Mouse (Mus musculus) lung, postnatal 36 days (tissue): ENCODE data around the gene Prss21.
A peak's percentile ranks its signal among the peaks of the same experiment; 100 is the strongest.
"Not testable (repeated sequence)": the region's sequence is repeated elsewhere in the genome, so short reads cannot be mapped to it uniquely, and the experiment has no call there.

Source experiments
- DNase-seq: peaks from one replicate; pipeline ENCODE4 v3.0.0; 2022; ENCODE audit warnings: mixed read lengths

Prss21 gene

GRCm38 (mm10) chr17:23868513-23868912 lies 657 bp downstream of the Prss21 start:
- DNase-seq = peak; percentile 47

DNA sequence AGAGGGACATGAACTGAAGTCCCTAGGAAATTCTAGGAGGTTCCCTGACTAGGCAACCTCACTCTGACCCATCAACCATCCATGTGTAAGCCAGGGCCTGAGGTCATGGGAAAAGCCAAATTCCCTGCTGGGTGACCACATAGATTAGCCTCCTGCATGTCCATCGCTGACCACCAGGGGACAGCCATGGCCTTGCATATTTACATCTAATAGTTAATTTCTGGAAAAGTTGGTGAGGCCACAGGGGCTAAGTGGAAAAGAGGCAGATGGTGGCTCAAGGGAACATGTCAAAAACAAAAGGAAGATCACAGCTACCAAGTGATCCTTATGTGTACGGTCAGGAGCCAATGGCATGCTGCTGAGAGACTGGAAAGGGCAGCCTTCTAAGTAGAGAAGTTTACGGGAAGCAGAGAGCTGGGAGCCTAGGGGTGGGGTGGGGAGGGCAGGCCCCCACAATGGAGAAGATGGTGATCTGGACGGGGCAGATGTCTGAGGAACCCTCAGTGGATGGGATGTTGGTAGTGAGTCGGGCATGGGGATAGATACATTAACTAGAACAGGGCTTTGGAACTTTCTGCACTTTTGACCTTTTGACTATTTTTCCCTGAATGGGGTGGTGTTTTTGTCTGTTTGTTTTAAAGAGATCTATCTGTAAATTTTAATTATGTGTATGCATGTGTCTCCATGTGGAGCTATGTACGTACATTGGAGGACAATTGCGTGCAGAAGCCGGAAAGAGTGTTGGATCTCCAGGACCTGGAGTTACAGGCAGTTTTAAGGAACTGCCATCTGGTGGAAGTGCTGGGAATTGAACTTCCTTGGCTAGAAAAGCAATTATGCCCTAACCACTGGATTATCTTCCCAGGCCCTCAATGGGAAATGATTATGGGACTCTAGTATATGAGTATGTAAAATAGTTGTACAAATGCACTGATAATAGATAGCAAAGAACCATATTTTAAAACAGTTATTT lies 6.3 kb downstream of the Prss21 start:
- peak; percentile 80 for DNase-seq

DNA sequence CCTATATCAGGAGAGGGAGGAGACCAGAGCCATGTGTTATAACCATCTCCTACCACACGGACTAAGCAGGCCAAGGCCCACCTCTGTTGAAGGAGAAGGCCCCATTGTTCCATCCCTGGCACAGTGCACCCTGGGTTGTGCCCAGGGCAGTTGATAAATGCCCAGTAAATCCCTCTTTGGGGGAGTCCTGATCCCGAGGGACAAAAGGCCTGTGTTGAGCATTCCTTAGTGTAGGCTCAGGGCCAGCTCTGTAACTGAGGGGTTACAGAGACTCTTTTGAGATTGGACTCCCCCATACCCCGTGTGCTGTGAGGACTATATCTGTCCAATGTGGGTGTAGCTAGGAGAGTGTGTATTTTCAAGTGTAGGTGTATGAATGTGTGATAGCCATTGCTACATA lies 8.9 kb downstream of the Prss21 start:
- no peak for DNase-seq

DNA sequence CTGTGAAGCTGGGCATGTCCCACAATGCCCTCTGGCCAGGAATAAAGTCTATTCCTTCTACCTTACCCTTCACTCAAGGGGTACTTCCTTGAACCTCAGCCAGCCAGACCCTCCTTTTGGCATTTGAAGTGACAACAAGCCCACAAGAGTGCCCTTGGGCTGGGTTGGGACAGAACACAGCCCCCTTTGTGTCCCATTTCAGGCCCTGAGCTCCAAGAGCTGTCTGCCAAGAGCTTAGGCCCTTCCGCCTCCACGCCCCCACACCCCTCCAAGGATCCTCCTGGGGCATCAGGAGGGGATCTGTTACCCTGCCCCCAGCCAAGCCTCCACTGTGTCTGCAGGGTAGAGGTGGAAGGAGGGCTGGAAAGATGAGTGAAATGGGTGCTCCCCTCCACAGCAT lies 9.3 kb downstream of the Prss21 start:
- no peak for DNase-seq

DNA sequence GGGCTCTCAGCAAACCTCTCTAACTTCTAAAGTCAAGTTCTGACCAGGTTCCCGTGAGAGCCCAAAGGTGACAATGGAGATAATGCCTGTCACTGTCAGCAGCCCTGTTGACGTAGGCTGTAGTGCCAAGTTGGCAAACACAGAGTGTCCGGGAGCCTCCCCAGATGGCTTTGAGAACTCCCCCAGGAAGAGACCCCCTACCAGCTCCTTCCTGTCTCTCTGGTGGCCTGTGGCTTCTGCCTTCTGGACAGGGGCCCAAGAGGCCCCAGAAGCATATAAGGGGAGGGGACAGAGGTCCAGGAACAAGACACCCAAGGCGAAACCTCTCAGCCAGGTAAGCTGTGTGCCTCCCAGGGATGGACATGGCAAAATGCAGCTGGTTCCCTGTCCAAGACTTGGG lies 12.7 kb downstream of the Prss21 start, which contains the start of the genes Dcpp1 and Dcpp2:
Gene Dcpp1, plus strand, starts transcription at position 301 of the 400 bp plus-strand sequence.
Gene Dcpp2, plus strand, starts transcription at position 305 of the 400 bp plus-strand sequence.
- DNase-seq = not testable (repeated sequence)

- not testable (repeated sequence) for DNase-seq
Observed at GRCm38 (mm10) chr17:23917158-23917557, 49.3 kb downstream of the Prss21 start, which contains the start of gene Dcpp3. Dcpp3 (plus strand) TSS chr17:23917458.
